Comparison of ENCODE assay signal across 10 mouse cellular contexts in the genomic region with DNA sequence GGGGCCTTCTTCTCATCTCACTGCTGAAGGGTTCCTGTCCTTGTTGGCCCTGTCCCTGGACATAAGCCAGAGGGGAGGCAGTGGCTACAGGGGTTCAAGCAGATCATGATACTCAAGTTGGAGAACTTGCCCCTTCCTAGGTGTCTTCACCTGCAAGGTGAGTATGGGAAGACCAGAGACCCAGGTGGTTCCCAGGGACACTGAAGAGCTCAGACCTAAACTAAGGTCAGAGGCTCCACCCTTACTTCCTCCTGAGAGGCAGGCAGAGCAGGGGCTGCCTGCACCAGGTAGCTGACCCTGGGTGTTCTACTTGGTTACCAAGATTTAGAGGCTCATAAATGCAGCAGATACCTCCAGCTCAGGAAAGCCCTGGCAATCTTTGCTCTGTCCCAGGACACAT. TPM values are rescaled to one million over a fixed set of nuclear protein-coding genes. Genes with fewer than 3 reads are reported as not detected.
DNase-seq lines count a peak whose midpoint lies in the region; ATAC-seq and TF ChIP-seq lines count a peak whose summit lies in the region.
"Had no signal": no experiment of that assay in that cellular context is flagged by ENCODE, and none has a peak within 500 bp of the region (broad histone marks: within the 10 kb centered on the region; RNA-seq: fewer than 3 reads in every experiment).

No protein-coding gene starts in this region.

- no peak for ATAC-seq in limb, embryonic 13.5 days (ENCODE audit: low FRiP score, low read depth)

- TF ChIP-seq POLR2A in kidney, adult 2 months (IDR thresholded peaks at IDR 0.05; ENCODE audit: low read depth, low read length) = no peak

- DNase-seq in kidney, adult 2 months = no peak
- no peak for DNase-seq in kidney, adult 11 months
- DNase-seq in A20 (ENCODE audit: low read depth, low spot score) = peak; percentile 40
- no peak for DNase-seq in gastrocnemius, postnatal 4 days (ENCODE audit: low spot score in 2 of 2)
- DNase-seq in left cerebral cortex, adult 9 months (ENCODE audit: low spot score in 2 of 2) = no peak
- DNase-seq: adrenal gland, adult 8-10 months; right cerebral cortex, postnatal 25 days had no signal

- no peak for TF ChIP-seq CTCF in kidney, adult 2 months (conservative IDR thresholded peaks at IDR 0.05; ENCODE audit: insufficient read depth, insufficient read length, low read depth, low read length)
- no peak for TF ChIP-seq CTCF in E14TG2a.4 (conservative IDR thresholded peaks at IDR 0.05; ENCODE audit: low read length)

- H3K4me3 ChIP-seq in kidney, adult 2 months (ENCODE audit: insufficient read depth, low read depth, low read length) = peak overlapping the region; percentile 12; the same call in 1 of the 2 replicates
- H3K4me3 ChIP-seq in E14TG2a.4 (replicated peaks; ENCODE audit: low read length) = peak overlapping the region; percentile 98
- H3K4me3 ChIP-seq in limb, embryonic 13.5 days = peak overlapping the region; percentile 7; the same call in 1 of the 2 replicates

- H3K4me2 ChIP-seq in limb, embryonic 13.5 days (replicated peaks) = peak overlapping the region; percentile 94; the same call in 1 of the 2 replicates

- H3K27me3 ChIP-seq in kidney, adult 2 months (replicated peaks; ENCODE audit: control insufficient read depth, insufficient read depth, low read length) = no peaks in the 10 kb centered on the region
- no peaks in the 10 kb centered on the region for H3K27me3 ChIP-seq in E14TG2a.4 (ENCODE audit: insufficient read depth, low read length)
- H3K27me3 ChIP-seq in limb, embryonic 13.5 days = no peaks in the 10 kb centered on the region

- H3K36me3 ChIP-seq in kidney, adult 2 months (ENCODE audit: control insufficient read depth, insufficient read depth, low read length) = peaks cover 12% of the 10 kb centered on the region; the same call in 1 of the 2 replicates
- peaks cover 78% of the 10 kb centered on the region for H3K36me3 ChIP-seq in E14TG2a.4 (ENCODE audit: insufficient read depth, low read length)
- peaks cover 80% of the 10 kb centered on the region for H3K36me3 ChIP-seq in limb, embryonic 13.5 days

- H3K9me3 ChIP-seq in E14TG2a.4 (ENCODE audit: low read length) = no peaks in the 10 kb centered on the region
- H3K9me3 ChIP-seq in limb, embryonic 13.5 days = no peaks in the 10 kb centered on the region

- H3K9ac ChIP-seq in limb, embryonic 13.5 days = 0 out of 2 replicates have a peak overlapping the region, but pooled peaks have one; percentile 26

- peak overlapping the region; percentile 40; the same call in 1 of the 2 replicates for H3K27ac ChIP-seq in kidney, adult 2 months (ENCODE audit: insufficient read depth, low read depth, low read length)
- H3K27ac ChIP-seq in limb, embryonic 13.5 days = no peak overlapping the region

- H3K4me1 ChIP-seq in kidney, adult 2 months (ENCODE audit: control insufficient read depth, insufficient read depth, low read length) = peaks cover 13% of the 10 kb centered on the region
- peaks cover 56% of the 10 kb centered on the region for H3K4me1 ChIP-seq in E14TG2a.4 (replicated peaks; ENCODE audit: low read depth, low read length)
- peaks cover 46% of the 10 kb centered on the region for H3K4me1 ChIP-seq in limb, embryonic 13.5 days

RNA-seq across cellular contexts. Expression of a gene that starts 2.3 kb away (rescaled TPM):
- 176 and 310 TPM in 2 replicates for polyA plus RNA-seq in kidney, adult 2 months (2012; rRNA removed)
- polyA plus RNA-seq in limb, embryonic 13.5 days (2015; fragmentation: Nextera tagmentation; extraction: Ambion mirVana) = 1,512 and 1,535 TPM in 2 replicates
- total RNA-seq in gastrocnemius, postnatal 4 days (2021) = 1,000 to 10,000 TPM in 1 of 2 experiments, 100 to 1,000 TPM in 1; 985 to 1,047 TPM

RNA-seq across cellular contexts. Expression of a gene that starts 6.6 kb away (rescaled TPM):
- 1,329 and 1,360 TPM in 2 replicates for polyA plus RNA-seq in kidney, adult 2 months (2012; rRNA removed)
- 1,305 and 1,326 TPM in 2 replicates for polyA plus RNA-seq in limb, embryonic 13.5 days (2015; fragmentation: Nextera tagmentation; extraction: Ambion mirVana)
- total RNA-seq in gastrocnemius, postnatal 4 days (2021) = 1,000 to 10,000 TPM; 1,483 to 1,628 TPM

RNA-seq across cellular contexts. Expression of a gene that starts 14.1 kb away (rescaled TPM):
- 5.6 TPM in 2 replicates for polyA plus RNA-seq in kidney, adult 2 months (2012; rRNA removed)
- polyA plus RNA-seq in limb, embryonic 13.5 days (2015; fragmentation: Nextera tagmentation; extraction: Ambion mirVana) = 0.60 and 0.75 TPM in 2 replicates
- under 1 TPM in 1 of 2 experiments, not detected in 1; 0.34 TPM for total RNA-seq in gastrocnemius, postnatal 4 days (2021)
- total RNA-seq: adrenal gland, adult 8-10 months; left cerebral cortex, postnatal 36 days had no signal

RNA-seq across cellular contexts. Expression of a gene that starts 14.3 kb away (rescaled TPM):
- polyA plus RNA-seq in kidney, adult 2 months (2012; rRNA removed) = 36.8 and 37.7 TPM in 2 replicates
- polyA plus RNA-seq in limb, embryonic 13.5 days (2015; fragmentation: Nextera tagmentation; extraction: Ambion mirVana) = 1.0 and 1.2 TPM in 2 replicates
- total RNA-seq in gastrocnemius, postnatal 4 days (2021) = 1 to 10 TPM; 2.4 to 5.1 TPM

RNA-seq across cellular contexts. Expression of a gene that starts 18.3 kb away (rescaled TPM):
- polyA plus RNA-seq in kidney, adult 2 months (2012; rRNA removed) = 240 and 244 TPM in 2 replicates
- polyA plus RNA-seq in limb, embryonic 13.5 days (2015; fragmentation: Nextera tagmentation; extraction: Ambion mirVana) = 44.0 and 45.4 TPM in 2 replicates
- 10 to 100 TPM; 84.6 to 87.3 TPM for total RNA-seq in gastrocnemius, postnatal 4 days (2021)

Comparison
In these comparisons a context has a peak if more than half of its experiments do, and no peak if none do; other contexts are left out.
1. H3K4me3 ChIP-seq: peak in every context shown above with its lines; median percentile 98 in E14TG2a.4; 12 in kidney, adult 2 months; 7 in limb, embryonic 13.5 days.